Mouse (Mus musculus): ENCODE results near the gene Mtch1. TPM values are rescaled to one million over a fixed set of nuclear protein-coding genes. Genes with fewer than 3 reads are reported as not detected.

Mtch1 gene
- polyA plus RNA-seq, 1 experiment: 479 TPM

GRCm38 (mm10) chr17:29305871-29306270, 41.9 kb downstream of the Mtch1 start:
- DNase-seq: no peak
- TF ChIP-seq POLR2A (IDR thresholded peaks at IDR 0.05; ENCODE audit: borderline replicate concordance, insufficient read depth, low read length): no peak
- H3K27me3 ChIP-seq (ENCODE audit: control insufficient read depth, insufficient read depth, low read length): no peaks in the 10 kb centered on the region
- no peak overlapping the region for H3K27ac ChIP-seq (ENCODE audit: insufficient read depth, low read length)
- H3K4me3 ChIP-seq (replicated peaks; ENCODE audit: insufficient read depth, low read depth, low read length): no peak overlapping the region
- H3K4me1 ChIP-seq (ENCODE audit: control insufficient read depth, insufficient read depth, low read length): peaks cover 11% of the 10 kb centered on the region
- 54% methylated on average over 7 of the region's 7 CpGs for WGBS

GRCm38 (mm10) chr17:29305058-29305806, 42.5 kb downstream of the Mtch1 start:
- no peak for TF ChIP-seq POLR2A (IDR thresholded peaks at IDR 0.05; ENCODE audit: borderline replicate concordance, insufficient read depth, low read length)
- TF ChIP-seq CTCF (IDR thresholded peaks at IDR 0.05; ENCODE audit: borderline replicate concordance, insufficient read depth, low read depth, low read length): no peak
- Histone ChIP-seq H3K4me3 (replicated peaks; ENCODE audit: insufficient read depth, low read depth, low read length) (no peak overlapping the region), H3K27me3 (ENCODE audit: control insufficient read depth, insufficient read depth, low read length) (no peaks in the 10 kb centered on the region), H3K27ac (ENCODE audit: insufficient read depth, low read length) (no peak overlapping the region), H3K4me1 (ENCODE audit: control insufficient read depth, insufficient read depth, low read length) (peaks cover 11% of the 10 kb centered on the region)
- 8% methylated on average over 15 of the region's 15 CpGs for WGBS
- peak; percentile 55 to 58 for DNase-seq

GRCm38 (mm10) chr17:29304376-29305057, 43.2 kb downstream of the Mtch1 start:
- peaks cover 11% of the 10 kb centered on the region for H3K4me1 ChIP-seq (ENCODE audit: control insufficient read depth, insufficient read depth, low read length)
- no peak for DNase-seq
- H3K27ac ChIP-seq (ENCODE audit: insufficient read depth, low read length): no peak overlapping the region
- 75% methylated on average over 13 of the region's 13 CpGs for WGBS
- no peaks in the 10 kb centered on the region for H3K27me3 ChIP-seq (ENCODE audit: control insufficient read depth, insufficient read depth, low read length)
- H3K4me3 ChIP-seq (replicated peaks; ENCODE audit: insufficient read depth, low read depth, low read length): no peak overlapping the region
- TF ChIP-seq CTCF (IDR thresholded peaks at IDR 0.05; ENCODE audit: borderline replicate concordance, insufficient read depth, low read depth, low read length) (no peak), POLR2A (IDR thresholded peaks at IDR 0.05; ENCODE audit: borderline replicate concordance, insufficient read depth, low read length) (no peak)

GRCm38 (mm10) chr17:29303856-29304255, 43.9 kb downstream of the Mtch1 start:
- TF ChIP-seq POLR2A (IDR thresholded peaks at IDR 0.05; ENCODE audit: borderline replicate concordance, insufficient read depth, low read length) (no peak), CTCF (IDR thresholded peaks at IDR 0.05; ENCODE audit: borderline replicate concordance, insufficient read depth, low read depth, low read length) (no peak)
- WGBS: 85% methylated on average over 3 of the region's 3 CpGs
- H3K4me1 ChIP-seq (ENCODE audit: control insufficient read depth, insufficient read depth, low read length): peaks cover 11% of the 10 kb centered on the region
- DNase-seq: no peak
- H3K27me3 ChIP-seq (ENCODE audit: control insufficient read depth, insufficient read depth, low read length): no peaks in the 10 kb centered on the region
- no peak overlapping the region for H3K27ac ChIP-seq (ENCODE audit: insufficient read depth, low read length)
- no peak overlapping the region for H3K4me3 ChIP-seq (replicated peaks; ENCODE audit: insufficient read depth, low read depth, low read length)

- Histone ChIP-seq H3K4me3 (replicated peaks; ENCODE audit: insufficient read depth, low read depth, low read length) (no peak overlapping the region), H3K27me3 (ENCODE audit: control insufficient read depth, insufficient read depth, low read length) (no peaks in the 10 kb centered on the region), H3K27ac (ENCODE audit: insufficient read depth, low read length) (no peak overlapping the region), H3K4me1 (ENCODE audit: control insufficient read depth, insufficient read depth, low read length) (peaks cover 11% of the 10 kb centered on the region)
- no peak for DNase-seq
- WGBS: 53% methylated on average over 3 of the region's 3 CpGs
- TF ChIP-seq CTCF (IDR thresholded peaks at IDR 0.05; ENCODE audit: borderline replicate concordance, insufficient read depth, low read depth, low read length) (no peak), POLR2A (IDR thresholded peaks at IDR 0.05; ENCODE audit: borderline replicate concordance, insufficient read depth, low read length) (no peak)
These were observed 44.6 kb downstream of the Mtch1 start for GRCm38 (mm10) chr17:29303087-29303486.

- 84% methylated on average over 5 of the region's 5 CpGs for WGBS
These were observed 45.6 kb downstream of the Mtch1 start for GRCm38 (mm10) chr17:29302149-29302548.

GRCm38 (mm10) chr17:29301421-29301820, 46.3 kb downstream of the Mtch1 start:
- H3K27me3 ChIP-seq (ENCODE audit: control insufficient read depth, insufficient read depth, low read length): no peaks in the 10 kb centered on the region
- TF ChIP-seq POLR2A (IDR thresholded peaks at IDR 0.05; ENCODE audit: borderline replicate concordance, insufficient read depth, low read length) (no peak), CTCF (IDR thresholded peaks at IDR 0.05; ENCODE audit: borderline replicate concordance, insufficient read depth, low read depth, low read length) (no peak)
- DNase-seq: no peak
- H3K4me3 ChIP-seq (replicated peaks; ENCODE audit: insufficient read depth, low read depth, low read length): no peak overlapping the region
- 90% methylated on average over 6 of the region's 6 CpGs for WGBS
- peaks cover 11% of the 10 kb centered on the region for H3K4me1 ChIP-seq (ENCODE audit: control insufficient read depth, insufficient read depth, low read length)
- no peak overlapping the region for H3K27ac ChIP-seq (ENCODE audit: insufficient read depth, low read length)

More at GRCm38 (mm10) chr17:29302149-29302548, 45.6 kb downstream of the Mtch1 start:
- H3K4me3 ChIP-seq (replicated peaks; ENCODE audit: insufficient read depth, low read depth, low read length): no peak overlapping the region
- H3K4me1 ChIP-seq (ENCODE audit: control insufficient read depth, insufficient read depth, low read length): peaks cover 11% of the 10 kb centered on the region
- no peaks in the 10 kb centered on the region for H3K27me3 ChIP-seq (ENCODE audit: control insufficient read depth, insufficient read depth, low read length)
- TF ChIP-seq POLR2A (IDR thresholded peaks at IDR 0.05; ENCODE audit: borderline replicate concordance, insufficient read depth, low read length) (no peak), CTCF (IDR thresholded peaks at IDR 0.05; ENCODE audit: borderline replicate concordance, insufficient read depth, low read depth, low read length) (no peak)
- no peak for DNase-seq
- no peak overlapping the region for H3K27ac ChIP-seq (ENCODE audit: insufficient read depth, low read length)

GRCm38 (mm10) chr17:29300926-29301325, 46.8 kb downstream of the Mtch1 start:
- Histone ChIP-seq H3K27ac (ENCODE audit: insufficient read depth, low read length) (no peak overlapping the region), H3K27me3 (ENCODE audit: control insufficient read depth, insufficient read depth, low read length) (no peaks in the 10 kb centered on the region), H3K4me1 (ENCODE audit: control insufficient read depth, insufficient read depth, low read length) (peaks cover 10% of the 10 kb centered on the region), H3K4me3 (replicated peaks; ENCODE audit: insufficient read depth, low read depth, low read length) (no peak overlapping the region)
- 97% methylated on average over 7 of the region's 7 CpGs for WGBS
- no peak for DNase-seq
- TF ChIP-seq POLR2A (IDR thresholded peaks at IDR 0.05; ENCODE audit: borderline replicate concordance, insufficient read depth, low read length): no peak
- TF ChIP-seq CTCF (IDR thresholded peaks at IDR 0.05; ENCODE audit: borderline replicate concordance, insufficient read depth, low read depth, low read length): no peak

Data from cerebellum, adult 2 months (tissue).